Mouse (Mus musculus) thymus, postnatal 10 days (tissue): ENCODE measurements around the gene Plekha1.
A peak's percentile ranks its signal among the peaks of the same experiment; 100 is the strongest.

Source experiments
- DNase-seq, 2 experiments: peaks; one replicate each; pipeline ENCODE4 v3.0.0; 2021; ENCODE audit warnings: low spot score in 2 of 2

Plekha1 gene

GRCm38 (mm10) chr7:130859926-130860325, 5.6 kb upstream of the Plekha1 start:
- no peak for DNase-seq

- DNase-seq, result no peak
These were observed 4.8 kb upstream of the Plekha1 start for GRCm38 (mm10) chr7:130860721-130861142.

GRCm38 (mm10) chr7:130862501-130862900, 3.1 kb upstream of the Plekha1 start:
- DNase-seq, result no peak

GRCm38 (mm10) chr7:130864711-130865110, 845 bp upstream of the Plekha1 start:
- no peak for DNase-seq

GRCm38 (mm10) chr7:130866640-130867039, 1.1 kb downstream of the Plekha1 start:
- no peak for DNase-seq

- DNase-seq, result no peak
These were observed 1.7 kb downstream of the Plekha1 start for GRCm38 (mm10) chr7:130867256-130867655.

- no peak for DNase-seq
These were observed 18.6 kb downstream of the Plekha1 start for GRCm38 (mm10) chr7:130884161-130884560.

GRCm38 (mm10) chr7:130886246-130886645, 20.7 kb downstream of the Plekha1 start:
- no peak for DNase-seq

GRCm38 (mm10) chr7:130887946-130888345, 22.4 kb downstream of the Plekha1 start:
- no peak for DNase-seq

- no peak for DNase-seq
These were observed 25.3 kb downstream of the Plekha1 start for GRCm38 (mm10) chr7:130890871-130891270.

- DNase-seq, result peak in 1 of 2 experiments; percentile 12
These were observed 27.4 kb downstream of the Plekha1 start for GRCm38 (mm10) chr7:130892973-130893372.

- DNase-seq, result no peak
These were observed 29.5 kb downstream of the Plekha1 start for GRCm38 (mm10) chr7:130894931-130895617.

- no peak for DNase-seq
These were observed 30.0 kb downstream of the Plekha1 start for GRCm38 (mm10) chr7:130895618-130895945.

- DNase-seq, result no peak
These were observed 30.5 kb downstream of the Plekha1 start for GRCm38 (mm10) chr7:130896064-130896463.

- no peak for DNase-seq
These were observed 31.6 kb downstream of the Plekha1 start for GRCm38 (mm10) chr7:130897201-130897600.

GRCm38 (mm10) chr7:130898373-130898772, 32.8 kb downstream of the Plekha1 start:
- DNase-seq, result no peak

- no peak for DNase-seq
These were observed 34.8 kb downstream of the Plekha1 start for GRCm38 (mm10) chr7:130900233-130900848.

- no peak for DNase-seq
These were observed 37.4 kb downstream of the Plekha1 start for GRCm38 (mm10) chr7:130902929-130903328.

- peak in 1 of 2 experiments; percentile 35 for DNase-seq
These were observed 38.0 kb downstream of the Plekha1 start for GRCm38 (mm10) chr7:130903505-130904074.

GRCm38 (mm10) chr7:130904571-130905365, 39.2 kb downstream of the Plekha1 start:
- DNase-seq, result no peak

GRCm38 (mm10) chr7:130910841-130911240, 45.3 kb downstream of the Plekha1 start:
- no peak for DNase-seq

- DNase-seq, result peak in 1 of 2 experiments; percentile 48
These were observed 49.3 kb downstream of the Plekha1 start for GRCm38 (mm10) chr7:130914693-130915363.
